Mouse (Mus musculus) C2C12 (cell line): ENCODE results near the gene Pus1. TPM values are rescaled to one million over a fixed set of nuclear protein-coding genes. Genes with fewer than 3 reads are reported as not detected.
A peak's percentile ranks its signal among the peaks of the same experiment; 100 is the strongest.

Experiments used
- H3K27me3 ChIP-seq: one replicate; pipeline ENCODE4 v1.6.1; 2011; ENCODE audit not compliant: control insufficient read depth, insufficient read depth, insufficient read length
- H3K36me3 ChIP-seq: one replicate; pipeline ENCODE4 v1.6.1; 2011; ENCODE audit not compliant: control insufficient read depth, insufficient read depth
- H3K4me3 ChIP-seq: one replicate; pipeline ENCODE4 v1.5.1; 2011; ENCODE audit warnings: mild to moderate bottlenecking, control low read depth; ENCODE audit not compliant: poor library complexity, insufficient read depth, severe bottlenecking
- H3K79me2 ChIP-seq: one replicate; pipeline ENCODE4 v1.6.1; 2011; ENCODE audit not compliant: control insufficient read depth, insufficient read depth
- H3K79me3 ChIP-seq: one replicate; pipeline ENCODE4 v1.6.1; 2011; ENCODE audit warnings: low read depth, control low read depth
- H3ac ChIP-seq: one replicate; pipeline ENCODE3; 2011; ENCODE audit warnings: low read depth; ENCODE audit not compliant: control insufficient read depth, insufficient read length
- CEBPB ChIP-seq: IDR thresholded peaks from one replicate; pipeline ENCODE4 v1.6.1; 2011; ENCODE audit warnings: low read depth, mild to moderate bottlenecking, control low read depth, moderate library complexity
- CTCF ChIP-seq: IDR thresholded peaks from one replicate; pipeline ENCODE4 v1.5.1; 2011; ENCODE audit not compliant: control insufficient read depth, insufficient read depth, insufficient read length
- FOSL1 ChIP-seq: IDR thresholded peaks from one replicate; pipeline ENCODE4 v1.8.0; 2011; ENCODE audit warnings: mild to moderate bottlenecking, low read length; ENCODE audit not compliant: poor library complexity, insufficient read depth, severe bottlenecking
- MAX ChIP-seq: IDR thresholded peaks from one replicate; pipeline ENCODE4 v1.6.1; 2011; ENCODE audit warnings: mild to moderate bottlenecking, control low read depth
- MYOD1 ChIP-seq: IDR thresholded peaks from one replicate; pipeline ENCODE4 v1.6.1; 2011; ENCODE audit warnings: low read depth; ENCODE audit not compliant: control insufficient read depth, insufficient read length
- MYOG ChIP-seq: IDR thresholded peaks from one replicate; pipeline ENCODE4 v1.6.1; 2011; ENCODE audit not compliant: control insufficient read depth, insufficient read length; ENCODE audit errors: extremely low read depth
- USF1 ChIP-seq: IDR thresholded peaks from one replicate; pipeline ENCODE4 v1.6.1; 2011; ENCODE audit warnings: low read depth, mild to moderate bottlenecking, control low read depth, moderate library complexity
- polyA plus RNA-seq: library from polyadenylated mRNA; unstranded; fragments of >200 nt; fragmentation: generic; extraction: Trizol; gene quantifications from one replicate; pipeline ENCODE4 v1.2.1, GENCODE M21; 2012; ENCODE audit warnings: missing spikeins

Pus1 gene
- polyA plus RNA-seq, 1 experiment = 62.3 TPM

DNA sequence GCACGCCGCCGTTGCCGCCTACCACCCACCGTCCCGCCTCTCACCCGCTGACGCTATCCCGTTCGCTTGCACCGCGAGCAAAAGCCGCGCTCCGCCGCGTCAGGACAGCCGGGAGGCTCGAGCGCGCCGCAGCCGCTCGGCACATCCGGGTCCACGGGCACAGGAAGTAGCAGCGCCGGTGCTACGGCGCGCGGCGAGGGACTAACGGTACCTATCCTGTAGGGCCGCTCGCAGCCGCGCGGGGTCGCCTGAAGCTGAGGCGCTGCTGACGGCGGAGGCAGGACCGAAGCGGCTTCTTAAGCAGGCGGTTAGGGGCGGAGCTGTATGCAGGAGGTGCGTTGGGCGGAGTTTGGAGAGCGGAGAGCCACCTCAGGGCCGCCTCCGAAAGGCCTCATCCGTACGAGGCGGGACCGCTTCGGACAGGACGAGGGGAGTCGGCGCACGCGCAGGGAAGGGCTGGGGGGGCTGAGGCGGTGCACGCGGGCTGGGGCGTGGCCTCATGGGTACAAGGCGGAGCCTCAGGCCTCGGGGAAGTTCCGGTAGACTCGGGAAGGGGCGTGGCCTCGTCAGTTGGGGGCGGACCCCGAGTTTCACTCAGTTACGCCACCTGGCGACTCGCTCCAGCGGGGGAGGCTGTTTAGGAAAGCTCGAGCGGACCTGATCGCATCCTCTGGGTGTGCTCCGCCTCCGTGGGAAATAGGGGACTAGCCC lies 9.9 kb downstream of the Pus1 start, which contains the start of gene Ep400:
Gene Ep400 (minus strand): TSS at position 270 of the 711 bp plus-strand sequence.
- H3K36me3 ChIP-seq = peaks cover 19% of the 10 kb centered on the region
- peak within 1 kb of the TSS; percentile 87 for H3K4me3 ChIP-seq
- no peaks in the 10 kb centered on the region for H3K27me3 ChIP-seq
- peaks cover 88% of the 10 kb centered on the region for H3K79me2 ChIP-seq
- H3ac ChIP-seq = peak within 1 kb of the TSS; percentile 85
- H3K79me3 ChIP-seq = peaks cover 53% of the 10 kb centered on the region
- TF ChIP-seq CEBPB (no peak), MYOG (no peak), FOSL1 (no peak), CTCF (peak; percentile 85), USF1 (no peak), MAX (peak; percentile 38)

DNA sequence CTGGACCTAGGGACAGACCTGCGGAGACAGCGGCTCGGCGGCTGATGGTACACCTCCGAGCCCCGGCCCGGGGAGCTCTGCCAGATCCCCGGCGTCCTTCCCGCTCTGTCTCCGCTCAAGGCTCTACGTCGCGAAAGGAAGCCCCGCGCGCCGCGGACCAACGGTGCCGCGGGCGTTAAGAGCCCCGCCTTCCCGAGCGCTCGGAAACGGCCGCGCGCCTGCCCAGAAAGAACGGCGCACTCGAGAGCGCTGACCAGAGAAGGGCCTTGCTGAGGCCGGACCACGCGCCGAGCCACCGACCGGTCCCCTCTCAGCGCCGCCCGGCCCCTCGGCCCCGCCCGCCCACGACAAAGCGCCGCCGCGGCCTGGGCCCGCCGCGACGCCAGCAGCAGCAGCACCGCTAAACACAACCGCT lies 10.4 kb downstream of the Pus1 start:
- H3K79me2 ChIP-seq = peaks cover 88% of the 10 kb centered on the region
- no peaks in the 10 kb centered on the region for H3K27me3 ChIP-seq
- peaks cover 57% of the 10 kb centered on the region for H3K79me3 ChIP-seq
- H3ac ChIP-seq = peak overlapping the region; percentile 85
- peaks cover 17% of the 10 kb centered on the region for H3K36me3 ChIP-seq
- TF ChIP-seq USF1 (no peak), CTCF (no peak), MYOD1 (no peak)
- peak overlapping the region; percentile 87 for H3K4me3 ChIP-seq

DNA sequence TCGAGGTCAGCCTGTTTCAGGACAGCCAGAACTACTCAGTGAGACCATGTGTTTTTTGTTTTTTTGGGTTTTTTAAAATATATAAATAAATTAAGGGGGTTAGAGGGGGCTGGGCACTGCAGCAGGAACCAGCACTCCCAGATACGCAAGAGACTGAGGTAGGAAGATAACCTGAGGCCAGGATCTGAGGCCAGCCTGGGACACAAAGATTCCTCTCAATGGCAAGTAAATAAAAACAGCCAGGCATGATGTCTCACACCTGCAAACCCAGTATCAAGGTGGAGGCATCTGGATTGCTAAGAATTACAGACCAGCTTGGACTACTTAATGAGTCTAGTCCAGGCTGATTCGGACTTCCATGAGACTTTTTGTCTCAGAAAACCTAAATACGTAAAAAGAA lies 11.2 kb downstream of the Pus1 start:
- Histone ChIP-seq H3K79me3 (peaks cover 61% of the 10 kb centered on the region), H3K79me2 (peaks cover 88% of the 10 kb centered on the region), H3K36me3 (peaks cover 12% of the 10 kb centered on the region), H3ac (peak overlapping the region; percentile 22), H3K4me3 (peak overlapping the region; percentile 87), H3K27me3 (no peaks in the 10 kb centered on the region)
- TF ChIP-seq FOSL1 = no peak
- TF ChIP-seq MYOG = no peak

DNA sequence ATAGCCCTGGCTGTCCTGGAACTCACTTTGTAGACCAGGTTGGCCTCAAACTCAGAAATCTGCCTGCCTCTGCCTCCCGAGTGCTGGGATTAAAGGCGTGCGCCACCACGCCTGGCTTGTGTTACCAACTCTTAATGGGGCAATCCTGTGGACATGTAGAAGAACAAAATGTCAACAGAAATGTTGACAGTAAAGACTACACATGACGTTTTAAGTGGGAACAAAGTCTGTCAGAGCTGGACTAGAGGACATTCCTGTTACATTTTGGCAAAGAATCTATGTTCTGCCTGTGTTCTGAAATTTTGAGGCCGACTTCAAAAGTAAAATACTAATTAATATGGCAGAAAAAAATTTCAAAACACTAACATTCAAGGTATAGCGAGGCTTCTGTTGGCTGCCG lies 16.6 kb downstream of the Pus1 start:
- TF ChIP-seq MYOG (no peak), FOSL1 (no peak), CTCF (no peak), MAX (no peak), MYOD1 (no peak), CEBPB (no peak), USF1 (no peak)
- H3K79me2 ChIP-seq = peaks cover 100% of the 10 kb centered on the region
- H3K27me3 ChIP-seq = no peaks in the 10 kb centered on the region
- no peak overlapping the region for H3ac ChIP-seq
- peaks cover 92% of the 10 kb centered on the region for H3K79me3 ChIP-seq
- H3K36me3 ChIP-seq = peaks cover 5% of the 10 kb centered on the region
- no peak overlapping the region for H3K4me3 ChIP-seq

GRCm38 (mm10) chr5:110745021-110745420 lies 35.4 kb downstream of the Pus1 start:
- Histone ChIP-seq H3ac (no peak overlapping the region), H3K36me3 (peaks cover 7% of the 10 kb centered on the region)
- TF ChIP-seq MYOG = no peak
- TF ChIP-seq USF1 = no peak
- no peak for TF ChIP-seq FOSL1
- no peak for TF ChIP-seq MAX
- no peak for TF ChIP-seq CEBPB
- TF ChIP-seq MYOD1 = no peak
- TF ChIP-seq CTCF = no peak

DNA sequence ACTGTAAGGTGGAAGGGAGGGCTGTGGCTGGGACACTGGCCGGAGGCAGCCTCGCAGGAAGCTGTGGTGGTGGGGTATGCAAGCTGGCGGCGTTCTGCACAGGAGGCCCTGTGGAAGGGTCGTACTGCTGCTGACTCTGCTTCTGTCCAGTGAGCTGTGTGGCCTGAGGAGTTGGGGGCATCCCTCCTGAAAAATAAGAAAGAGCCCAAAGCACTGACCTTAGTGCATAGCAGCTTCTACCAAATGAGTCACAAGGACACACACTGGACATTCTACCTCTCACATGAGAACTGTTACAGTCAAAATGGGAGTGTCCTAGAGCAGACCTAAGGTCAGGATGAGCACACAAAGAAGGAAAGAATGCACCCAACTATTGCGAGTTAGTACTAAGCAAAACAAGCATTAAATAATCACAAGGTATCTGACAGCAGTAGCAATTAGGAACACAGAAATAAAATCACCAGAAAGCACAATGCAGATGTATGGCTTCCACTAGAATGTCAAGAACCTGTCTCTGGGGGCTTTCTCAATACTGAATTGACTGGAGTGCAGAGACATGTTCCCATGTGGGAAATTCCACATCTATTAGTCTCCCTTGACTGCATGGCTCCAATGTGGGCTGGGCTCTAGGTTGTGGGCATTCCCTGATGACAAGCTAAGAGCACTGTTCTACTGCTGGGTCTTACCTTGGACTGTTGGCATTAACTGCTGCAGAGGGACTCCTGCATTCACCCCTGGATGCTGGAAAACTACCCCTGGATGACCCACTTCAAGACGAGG lies 40.8 kb downstream of the Pus1 start:
- Histone ChIP-seq H3K27me3 (no peaks in the 10 kb centered on the region), H3ac (no peak overlapping the region), H3K4me3 (no peak overlapping the region), H3K79me2 (peaks cover 35% of the 10 kb centered on the region), H3K36me3 (peaks cover 40% of the 10 kb centered on the region), H3K79me3 (peaks cover 27% of the 10 kb centered on the region)
- no peak for TF ChIP-seq FOSL1
- TF ChIP-seq USF1 = no peak
- TF ChIP-seq MAX = no peak
- no peak for TF ChIP-seq MYOG
- TF ChIP-seq CTCF = no peak
- no peak for TF ChIP-seq MYOD1
- TF ChIP-seq CEBPB = no peak

More at GRCm38 (mm10) chr5:110745021-110745420, 35.4 kb downstream of the Pus1 start:
- H3K79me2 ChIP-seq = peaks cover 88% of the 10 kb centered on the region
- no peaks in the 10 kb centered on the region for H3K27me3 ChIP-seq
- H3K4me3 ChIP-seq = no peak overlapping the region
- peaks cover 75% of the 10 kb centered on the region for H3K79me3 ChIP-seq
